Mouse (Mus musculus) cerebellum, postnatal 14 days (tissue): Measurements from ENCODE around the gene Tmem164.

Source experiments
- DNase-seq, 2 experiments: peaks; one replicate each; pipeline ENCODE4 v3.0.0; 2021; ENCODE audit warnings: mixed read lengths in 2 of 2

The Tmem164 gene

GRCm38 (mm10) chrX:142830572-142830971 is 149.4 kb downstream of the Tmem164 start:
- no peak for DNase-seq

GRCm38 (mm10) chrX:142832221-142832620 is 151.0 kb downstream of the Tmem164 start:
- DNase-seq = no peak

- DNase-seq = no peak
Observed at GRCm38 (mm10) chrX:142833164-142833796, 152.1 kb downstream of the Tmem164 start.

GRCm38 (mm10) chrX:142834807-142835206 is 153.6 kb downstream of the Tmem164 start:
- DNase-seq = no peak

- DNase-seq = no peak
Observed at GRCm38 (mm10) chrX:142836399-142836798, 155.2 kb downstream of the Tmem164 start.

- peak; percentile 23 to 45 for DNase-seq
Observed at GRCm38 (mm10) chrX:142837316-142837715, 156.1 kb downstream of the Tmem164 start.

- DNase-seq = no peak
Observed at GRCm38 (mm10) chrX:142838841-142839240, 157.6 kb downstream of the Tmem164 start.

- DNase-seq = no peak
Observed at GRCm38 (mm10) chrX:142839411-142839810, 158.2 kb downstream of the Tmem164 start.

GRCm38 (mm10) chrX:142841916-142842315 is 160.7 kb downstream of the Tmem164 start:
- no peak for DNase-seq

GRCm38 (mm10) chrX:142846266-142846665 is 165.1 kb downstream of the Tmem164 start:
- no peak for DNase-seq

GRCm38 (mm10) chrX:142848032-142848431 is 166.8 kb downstream of the Tmem164 start:
- DNase-seq = no peak

- no peak for DNase-seq
Observed at GRCm38 (mm10) chrX:142869844-142870243, 188.6 kb downstream of the Tmem164 start.

GRCm38 (mm10) chrX:142882255-142882654 is 201.0 kb downstream of the Tmem164 start:
- DNase-seq = no peak

GRCm38 (mm10) chrX:142883593-142883992 is 202.4 kb downstream of the Tmem164 start:
- DNase-seq = no peak

- DNase-seq = no peak
Observed at GRCm38 (mm10) chrX:142885962-142886361, 204.8 kb downstream of the Tmem164 start.
